Mouse (Mus musculus) brain, embryonic 14.5 days (tissue): ENCODE measurements at regions not wholly inside any gene's neighbourhood (a gene's known extent, or its start where the extent isn't known, plus 50 kb on each side); places are given as distances from the start of the nearest gene placed in this dataset.

Source experiments
- CTCF ChIP-seq: fragments of 200-500 bp; IDR thresholded peaks from 2 replicates; pipeline ENCODE4 v1.5.1; 2012; ENCODE audit warnings: inconsistent platforms, mild to moderate bottlenecking, moderate library complexity, borderline replicate concordance; ENCODE audit not compliant: insufficient read depth, insufficient read length; ENCODE audit errors: extremely low read depth
- POLR2A ChIP-seq: fragments of 200-500 bp; IDR thresholded peaks from 2 replicates; pipeline ENCODE4 v1.6.1; 2012; ENCODE audit warnings: mild to moderate bottlenecking, inconsistent platforms, borderline replicate concordance; ENCODE audit not compliant: poor library complexity, insufficient read depth, insufficient read length, severe bottlenecking; ENCODE audit errors: extremely low read depth

GRCm38 (mm10) chr13:118193951-118194696 lies 192.3 kb upstream of the B430218F22Rik start:
- no peak for TF ChIP-seq POLR2A
- TF ChIP-seq CTCF = no peak
